Mouse (Mus musculus): ENCODE measurements around the gene Il17re. TPM values are rescaled to one million over a fixed set of nuclear protein-coding genes. Genes with fewer than 3 reads are reported as not detected.

Il17re gene
- polyA plus RNA-seq, 1 experiment = 87.7 TPM

GRCm38 (mm10) chr6:113443091-113443490 lies 15.2 kb upstream of the Il17re start:
- no peak for DNase-seq (ENCODE audit: low spot score)

GRCm38 (mm10) chr6:113444207-113444965 lies 13.9 kb upstream of the Il17re start:
- DNase-seq (ENCODE audit: low spot score) = no peak

- no peak for DNase-seq (ENCODE audit: low spot score)
Observed at GRCm38 (mm10) chr6:113447639-113448038, 10.6 kb upstream of the Il17re start.

- no peak for DNase-seq (ENCODE audit: low spot score)
Observed at GRCm38 (mm10) chr6:113451839-113452238, 6.4 kb upstream of the Il17re start.

- no peak for DNase-seq (ENCODE audit: low spot score)
Observed at GRCm38 (mm10) chr6:113455007-113455406, 3.3 kb upstream of the Il17re start.

- DNase-seq (ENCODE audit: low spot score) = peak; percentile 65
Observed at GRCm38 (mm10) chr6:113458635-113459034, 351 bp downstream of the Il17re start.

GRCm38 (mm10) chr6:113464040-113464439 lies 5.8 kb downstream of the Il17re start:
- no peak for DNase-seq (ENCODE audit: low spot score)

GRCm38 (mm10) chr6:113465602-113466001 lies 7.3 kb downstream of the Il17re start:
- no peak for DNase-seq (ENCODE audit: low spot score)

- DNase-seq (ENCODE audit: low spot score) = no peak
Observed at GRCm38 (mm10) chr6:113468512-113468911, 10.2 kb downstream of the Il17re start.

GRCm38 (mm10) chr6:113469021-113469420 lies 10.7 kb downstream of the Il17re start:
- no peak for DNase-seq (ENCODE audit: low spot score)

- peak; percentile 72 for DNase-seq (ENCODE audit: low spot score)
Observed at GRCm38 (mm10) chr6:113469432-113469831, 11.1 kb downstream of the Il17re start.

- DNase-seq (ENCODE audit: low spot score) = no peak
Observed at GRCm38 (mm10) chr6:113471297-113471936, 13.1 kb downstream of the Il17re start, which contains the start of gene Il17rc. Gene Il17rc (plus strand): TSS chr6:113471427.

- no peak for DNase-seq (ENCODE audit: low spot score)
Observed at GRCm38 (mm10) chr6:113472061-113472460, 13.8 kb downstream of the Il17re start.

GRCm38 (mm10) chr6:113473246-113473645 lies 15.0 kb downstream of the Il17re start:
- no peak for DNase-seq (ENCODE audit: low spot score)

- DNase-seq (ENCODE audit: low spot score) = no peak
Observed at GRCm38 (mm10) chr6:113473715-113474114, 15.4 kb downstream of the Il17re start.

- no peak for DNase-seq (ENCODE audit: low spot score)
Observed at GRCm38 (mm10) chr6:113477353-113477752, 19.1 kb downstream of the Il17re start.

- DNase-seq (ENCODE audit: low spot score) = no peak
Observed at GRCm38 (mm10) chr6:113478906-113479305, 20.6 kb downstream of the Il17re start.

GRCm38 (mm10) chr6:113480555-113481373 lies 22.5 kb downstream of the Il17re start:
- no peak for DNase-seq (ENCODE audit: low spot score)

- no peak for DNase-seq (ENCODE audit: low spot score)
Observed at GRCm38 (mm10) chr6:113482477-113483099, 24.3 kb downstream of the Il17re start.

GRCm38 (mm10) chr6:113483100-113483615 lies 24.9 kb downstream of the Il17re start, which contains the start of gene Creld1:
Gene Creld1 (plus strand): TSS chr6:113483297.
- DNase-seq (ENCODE audit: low spot score) = peak; percentile 76

GRCm38 (mm10) chr6:113483729-113484128 lies 25.4 kb downstream of the Il17re start:
- DNase-seq (ENCODE audit: low spot score) = no peak
